22 mouse cellular contexts compared by ENCODE assay signal in the genomic region with DNA sequence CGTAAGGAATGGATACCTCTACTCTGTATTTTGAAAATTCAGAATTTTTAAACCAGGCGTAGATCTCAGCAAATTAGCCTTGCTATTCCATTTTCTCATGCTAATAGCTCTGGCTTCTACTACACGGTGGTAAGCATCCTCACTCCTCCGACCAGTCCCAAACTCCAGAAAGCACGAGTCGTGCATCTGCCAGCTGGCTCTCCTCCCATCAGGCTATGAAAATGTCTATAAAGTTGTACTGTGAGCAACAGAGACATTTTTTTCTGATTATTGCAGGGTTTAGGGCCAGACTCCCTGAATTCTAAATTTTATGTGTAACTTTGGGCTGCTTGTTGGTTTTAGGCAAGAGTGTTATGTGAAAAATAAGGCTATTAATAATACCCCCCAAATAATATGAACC. TPM values are rescaled to one million over a fixed set of nuclear protein-coding genes. Genes with fewer than 3 reads are reported as not detected.
DNase-seq lines count a peak whose midpoint lies in the region; ATAC-seq and TF ChIP-seq lines count a peak whose summit lies in the region.
"Had no signal": no experiment of that assay in that cellular context is flagged by ENCODE, and none has a peak within 500 bp of the region (broad histone marks: within the 10 kb centered on the region; RNA-seq: fewer than 3 reads in every experiment).

No protein-coding gene starts in this region.

- no peak overlapping the region for H3K4me2 ChIP-seq in lung, embryonic 14.5 days
- H3K4me2 ChIP-seq: embryonic facial prominence, embryonic 12.5 days; embryonic facial prominence, embryonic 15.5 days; heart, embryonic 11.5 days; hindbrain, embryonic 12.5 days had no signal

- no peak overlapping the region for H3K27ac ChIP-seq in lung, embryonic 14.5 days (ENCODE audit: low read depth)
- H3K27ac ChIP-seq: embryonic facial prominence, embryonic 12.5 days; embryonic facial prominence, embryonic 15.5 days; gastrocnemius, adult 2 months; hindbrain, embryonic 12.5 days had no signal

- no peaks in the 10 kb centered on the region for H3K27me3 ChIP-seq in lung, embryonic 14.5 days (ENCODE audit: insufficient read depth, low read length)
- H3K27me3 ChIP-seq: embryonic facial prominence, embryonic 12.5 days; embryonic facial prominence, embryonic 15.5 days; hindbrain, embryonic 12.5 days had no signal

- no peak for TF ChIP-seq CTCF in lung, embryonic 14.5 days (IDR thresholded peaks at IDR 0.05; ENCODE audit: low read depth)

- ATAC-seq in lung, embryonic 14.5 days (ENCODE audit: insufficient read depth): peak; percentile 41; the same call in 1 of the 2 replicates
- ATAC-seq: CD4-positive, CD25-positive, alpha-beta regulatory T cell, adult 4 months; forebrain, embryonic 14.5 days; forebrain, postnatal 0 days had no signal

- peak; percentile 21 for DNase-seq in kidney, postnatal 10 days
- no peak for DNase-seq in kidney, adult 9 months
- peak; percentile 51 for DNase-seq in lung, embryonic 14.5 days
- no peak for DNase-seq in lung, postnatal 25 days (ENCODE audit: low spot score)
- DNase-seq in urinary bladder, postnatal 14 days (ENCODE audit: low spot score): peak; percentile 10
- no peak for DNase-seq in urinary bladder, adult 2 months (ENCODE audit: low spot score)
- DNase-seq: adrenal gland, adult 2 months; adrenal gland, postnatal 14 days; cerebellum, adult 11 months; cerebellum, adult 2 months; cerebellum, adult 9-11 months; cerebellum, postnatal 25 days; forebrain, postnatal 0 days; gastrocnemius, adult 2 months; gastrocnemius, postnatal 14 days; heart, adult 11 months had no signal

- H3K4me3 ChIP-seq in lung, embryonic 14.5 days (ENCODE audit: low read depth, low read length): no peak overlapping the region
- H3K4me3 ChIP-seq: embryonic facial prominence, embryonic 12.5 days; embryonic facial prominence, embryonic 15.5 days; gastrocnemius, adult 2 months; hindbrain, embryonic 12.5 days had no signal

- no peaks in the 10 kb centered on the region for H3K9me3 ChIP-seq in lung, embryonic 14.5 days (ENCODE audit: low read depth, low read length)
- H3K9me3 ChIP-seq: embryonic facial prominence, embryonic 12.5 days; embryonic facial prominence, embryonic 15.5 days; hindbrain, embryonic 12.5 days had no signal

- no peaks in the 10 kb centered on the region for H3K4me1 ChIP-seq in lung, embryonic 14.5 days (ENCODE audit: insufficient read depth)
- H3K4me1 ChIP-seq: embryonic facial prominence, embryonic 12.5 days; embryonic facial prominence, embryonic 15.5 days; hindbrain, embryonic 12.5 days had no signal

- H3K36me3 ChIP-seq in lung, embryonic 14.5 days (ENCODE audit: insufficient read depth): no peaks in the 10 kb centered on the region
- H3K36me3 ChIP-seq: embryonic facial prominence, embryonic 12.5 days; hindbrain, embryonic 12.5 days had no signal

- H3K9ac ChIP-seq in lung, embryonic 14.5 days: no peak overlapping the region
- H3K9ac ChIP-seq: embryonic facial prominence, embryonic 12.5 days; embryonic facial prominence, embryonic 15.5 days; forebrain, postnatal 0 days; hindbrain, embryonic 12.5 days had no signal

- 61% methylated on average over 6 of the region's 6 CpGs for WGBS in lung, embryonic 14.5 days

RNA-seq across cellular contexts. Expression of a gene that starts 14.5 kb away (rescaled TPM):
- 72.3 and 82.7 TPM in 2 replicates for polyA plus RNA-seq in lung, embryonic 14.5 days (2014; fragmentation: Nextera tagmentation; extraction: Ambion mirVana)
- 33.0 and 39.5 TPM in 2 replicates for polyA plus RNA-seq in urinary bladder, adult 2 months (2012; rRNA removed)

Comparison
In these comparisons a context has a peak if more than half of its experiments do, and no peak if none do; other contexts are left out.
1. DNase-seq: peak in kidney, postnatal 10 days (single experiment), lung, embryonic 14.5 days (single experiment) and urinary bladder, postnatal 14 days (single experiment); none in kidney, adult 9 months (single experiment), lung, postnatal 25 days (single experiment) and urinary bladder, adult 2 months (single experiment).